Mouse (Mus musculus) lung, postnatal 0 days (tissue): Measurements from ENCODE around the gene Olfr1093. TPM values are rescaled to one million over a fixed set of nuclear protein-coding genes. Genes with fewer than 3 reads are reported as not detected.

ENCODE experiments used
- ATAC-seq: fragments of 200-750 bp; cut with Nextera tagmentation; 2 replicates; pipeline ENCODE4 v1.8.0; 2017; ENCODE audit warnings: moderate library complexity
- DNase-seq: peaks from one replicate; pipeline ENCODE4 v3.0.0-alpha.2; 2016; ENCODE audit warnings: low spot score
- H3K27ac ChIP-seq: fragments of 300-500 bp; sonication (generic); 2 replicates; pipeline ENCODE4 v1.5.1; 2014; ENCODE audit warnings: antibody characterized with exemption, mild to moderate bottlenecking, low read length, mixed read lengths
- H3K27me3 ChIP-seq: fragments of 300-500 bp; sonication (generic); replicated peaks from 2 replicates; pipeline ENCODE4 v1.6.1; 2014; ENCODE audit warnings: low read length, mixed read lengths; ENCODE audit not compliant: insufficient read depth
- H3K36me3 ChIP-seq: fragments of 300-500 bp; sonication (generic); 2 replicates; pipeline ENCODE4 v1.6.1; 2014; ENCODE audit warnings: low read length, mixed read lengths; ENCODE audit not compliant: insufficient read depth
- H3K4me1 ChIP-seq: fragments of 300-500 bp; sonication (generic); 2 replicates; pipeline ENCODE4 v1.6.1; 2014; ENCODE audit warnings: antibody characterized with exemption, low read depth, low read length, mixed read lengths; ENCODE audit not compliant: insufficient read depth
- H3K4me2 ChIP-seq: fragments of 300-500 bp; sonication (generic); replicated peaks from 2 replicates; pipeline ENCODE4 v1.6.1; 2014; ENCODE audit warnings: low read depth, mild to moderate bottlenecking, low read length, moderate library complexity, mixed read lengths
- H3K4me3 ChIP-seq: fragments of 300-500 bp; sonication (generic); 2 replicates; pipeline ENCODE4 v1.5.1; 2014; ENCODE audit warnings: low read depth, low read length
- H3K9ac ChIP-seq: fragments of 300-500 bp; sonication (generic); replicated peaks from 2 replicates; pipeline ENCODE4 v1.6.1; 2014; ENCODE audit warnings: low read depth, mild to moderate bottlenecking
- H3K9me3 ChIP-seq: fragments of 300-500 bp; sonication (generic); 2 replicates; pipeline ENCODE4 v1.6.1; 2016; ENCODE audit warnings: low read length, mixed read lengths
- CTCF ChIP-seq: IDR thresholded peaks from 2 replicates; pipeline ENCODE4 v1.5.1; 2016; ENCODE audit warnings: antibody characterized with exemption, mild to moderate bottlenecking
- EP300 ChIP-seq: IDR thresholded peaks from 2 replicates; pipeline ENCODE4 v1.6.1; 2016; ENCODE audit warnings: antibody characterized with exemption, mild to moderate bottlenecking, control low read depth
- WGBS: fragments of 180-500 bp; shearing (Covaris S2); extraction: QIAGEN DNeasy Blood & Tissue Kit; methylation state at CpG from one replicate; pipeline ENCODE4 v1.1.7; 2014; 5-methylcytosine and 5-hydroxymethylcytosine counted together
- polyA plus RNA-seq: library from polyadenylated mRNA; unstranded; fragments of >200 nt; fragmentation: Nextera tagmentation; extraction: Ambion mirVana; gene quantifications from 2 replicates; pipeline ENCODE4 v1.2.1, GENCODE M21; 2015

The Olfr1093 gene
- polyA plus RNA-seq, result not detected in 2 replicates

DNA sequence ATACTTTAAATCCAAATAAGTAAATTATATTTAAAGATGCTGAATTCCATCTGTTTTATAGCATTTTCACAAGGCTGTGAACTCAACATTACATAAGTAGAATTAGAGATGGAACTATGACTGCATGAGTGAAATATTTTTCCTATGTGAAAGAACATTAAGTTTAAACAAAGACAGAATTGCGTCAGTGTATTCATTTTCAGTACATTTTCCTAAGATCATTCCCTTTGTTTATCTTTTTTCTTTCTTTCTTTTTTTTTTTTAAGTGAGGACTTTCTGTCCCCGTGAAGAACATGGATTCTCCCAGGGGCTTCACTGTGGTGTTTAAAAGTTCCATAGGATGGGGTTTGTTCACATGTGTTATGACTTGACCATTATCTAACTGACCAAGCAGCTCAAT is at the start of gene Olfr1093:
Olfr1093 (plus strand) TSS at position 301 of the 400 bp plus-strand sequence.
- ATAC-seq (no peak), DNase-seq (no peak)
- Histone ChIP-seq H3K9ac (no peak within 1 kb of the TSS), H3K27me3 (no peaks in the 10 kb centered on the region), H3K36me3 (no peaks in the 10 kb centered on the region), H3K27ac (no peak within 1 kb of the TSS), H3K4me1 (no peaks in the 10 kb centered on the region), H3K9me3 (no peaks in the 10 kb centered on the region), H3K4me3 (no peak within 1 kb of the TSS), H3K4me2 (no peak within 1 kb of the TSS)
- WGBS, result 59% methylated on average over 2 of the region's 2 CpGs
- TF ChIP-seq EP300 (no peak), CTCF (no peak)

- Histone ChIP-seq H3K9me3 (no peaks in the 10 kb centered on the region), H3K4me1 (no peaks in the 10 kb centered on the region), H3K27ac (no peak within 1 kb of the TSS), H3K4me3 (no peak within 1 kb of the TSS), H3K27me3 (no peaks in the 10 kb centered on the region), H3K36me3 (no peaks in the 10 kb centered on the region), H3K4me2 (no peak within 1 kb of the TSS), H3K9ac (no peak within 1 kb of the TSS)
- no peak for ATAC-seq
- no peak for DNase-seq
- no peak for TF ChIP-seq CTCF
- no peak for TF ChIP-seq EP300
Measured at GRCm38 (mm10) chr2:86733601-86734000, 48.7 kb upstream of the Olfr1093 start, which contains the start of gene Olfr1089. Olfr1089 (minus strand) TSS chr2:86733701.

DNA sequence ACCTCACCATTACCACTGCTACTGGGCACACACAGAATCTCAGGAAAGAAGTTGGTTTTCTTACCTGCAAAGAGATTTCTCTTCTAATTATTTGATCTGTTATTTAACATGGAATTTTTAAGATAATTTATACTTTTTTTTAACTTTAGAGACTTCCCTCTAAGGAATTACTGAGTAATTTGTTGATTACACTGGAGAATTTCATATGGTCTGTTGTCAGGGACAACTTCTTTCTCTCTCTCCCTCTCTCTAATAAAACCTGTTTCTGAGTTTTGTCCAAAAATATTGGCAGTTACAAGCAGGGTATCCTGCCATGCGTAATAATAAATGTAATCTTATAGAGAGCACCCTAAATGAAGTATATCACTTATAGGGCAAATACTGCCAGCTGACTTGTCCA is 23.4 kb upstream of the Olfr1093 start, which contains the start of gene Olfr1090:
Olfr1090 (minus strand) TSS at position 101 of the 400 bp plus-strand sequence.
- no peaks in the 10 kb centered on the region for H3K36me3 ChIP-seq
- 68% methylated on average over 1 of the region's 1 CpGs for WGBS
- TF ChIP-seq EP300 (no peak), CTCF (no peak)
- DNase-seq (no peak), ATAC-seq (no peak)
- no peak within 1 kb of the TSS for H3K9ac ChIP-seq
- no peaks in the 10 kb centered on the region for H3K4me1 ChIP-seq
- no peak within 1 kb of the TSS for H3K4me2 ChIP-seq
- no peaks in the 10 kb centered on the region for H3K27me3 ChIP-seq
- H3K4me3 ChIP-seq, result no peak within 1 kb of the TSS
- no peak within 1 kb of the TSS for H3K27ac ChIP-seq
- H3K9me3 ChIP-seq, result no peaks in the 10 kb centered on the region

DNA sequence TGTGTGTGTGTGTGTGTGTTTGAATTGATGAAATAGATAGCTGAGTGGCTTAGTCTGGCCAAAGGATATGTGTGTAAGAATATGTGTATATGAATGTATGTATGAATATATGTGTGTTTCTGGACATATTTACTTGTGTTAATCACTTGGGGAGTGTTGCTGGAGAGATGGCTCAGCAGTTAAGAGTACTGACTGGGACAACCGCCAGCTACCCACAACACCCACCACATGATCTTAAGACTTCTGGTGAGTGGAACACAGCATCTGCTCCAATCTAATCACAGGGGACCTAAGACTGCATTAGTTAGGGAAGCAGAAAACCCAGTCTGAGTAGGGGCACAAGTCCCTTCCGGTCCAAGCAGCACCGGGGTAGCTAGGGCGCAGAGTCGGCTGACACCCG is 21.2 kb upstream of the Olfr1093 start:
- ATAC-seq, result no peak
- TF ChIP-seq CTCF (no peak), EP300 (no peak)

DNA sequence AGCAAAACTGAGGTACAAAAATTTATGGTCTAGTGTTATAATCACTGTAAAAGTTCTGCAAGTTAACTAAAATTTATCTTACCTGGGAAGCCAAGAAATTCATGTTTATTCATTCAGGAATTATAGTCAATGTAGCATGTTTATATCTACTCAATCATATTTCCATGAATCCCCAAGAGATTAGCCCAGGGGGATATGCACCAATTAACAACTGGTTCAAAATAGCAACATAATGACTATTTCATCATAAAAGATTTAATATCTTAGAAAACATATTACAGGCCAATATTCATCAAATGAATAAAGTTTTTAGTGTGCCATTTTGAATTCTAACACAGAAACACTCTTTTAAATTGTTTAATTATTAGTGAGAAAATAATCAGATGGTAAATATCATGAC is 27.6 kb downstream of the Olfr1093 start, which contains the start of gene Olfr141:
Olfr141 (minus strand) TSS at position 101 of the 400 bp plus-strand sequence.
- Histone ChIP-seq H3K36me3 (no peaks in the 10 kb centered on the region), H3K9ac (no peak within 1 kb of the TSS), H3K4me1 (no peaks in the 10 kb centered on the region), H3K27me3 (no peaks in the 10 kb centered on the region), H3K4me2 (no peak within 1 kb of the TSS), H3K4me3 (no peak within 1 kb of the TSS), H3K9me3 (no peaks in the 10 kb centered on the region), H3K27ac (no peak within 1 kb of the TSS)
- DNase-seq (no peak), ATAC-seq (no peak)
- no peak for TF ChIP-seq CTCF
- no peak for TF ChIP-seq EP300

More for the DNA sequence above, 21.2 kb upstream of the Olfr1093 start:
- Histone ChIP-seq H3K9ac (no peak overlapping the region), H3K4me1 (no peaks in the 10 kb centered on the region), H3K9me3 (no peaks in the 10 kb centered on the region), H3K4me2 (no peak overlapping the region), H3K27me3 (no peaks in the 10 kb centered on the region), H3K4me3 (no peak overlapping the region), H3K27ac (no peak overlapping the region), H3K36me3 (no peaks in the 10 kb centered on the region)
- no peak for DNase-seq
- WGBS, result 91% methylated on average over 6 of the region's 6 CpGs

GRCm38 (mm10) chr2:86824363-86824762 is 42.1 kb downstream of the Olfr1093 start, which contains the start of gene Olfr1094:
Olfr1094 (plus strand) TSS chr2:86824663.
- H3K9me3 ChIP-seq, result no peaks in the 10 kb centered on the region
- no peak within 1 kb of the TSS for H3K27ac ChIP-seq
- no peaks in the 10 kb centered on the region for H3K36me3 ChIP-seq
- H3K27me3 ChIP-seq, result no peaks in the 10 kb centered on the region
- no peak for ATAC-seq
- H3K4me2 ChIP-seq, result no peak within 1 kb of the TSS
- TF ChIP-seq EP300, result no peak
- no peak for TF ChIP-seq CTCF
- no peak within 1 kb of the TSS for H3K9ac ChIP-seq
- DNase-seq, result no peak
- no peak within 1 kb of the TSS for H3K4me3 ChIP-seq
- H3K4me1 ChIP-seq, result no peaks in the 10 kb centered on the region

Other genes with a start within 250 kb of the Olfr1093 start
- gene Olfr1079, start 240.0 kb upstream of the Olfr1093 start, polyA plus RNA-seq, result not detected in 2 replicates
- gene Olfr1080, start 224.2 kb upstream of the Olfr1093 start, polyA plus RNA-seq, result not detected in 2 replicates
- gene Olfr1082, start 183.5 kb upstream of the Olfr1093 start, polyA plus RNA-seq, result not detected in 2 replicates
- not detected in 2 replicates for gene Olfr1084, start 142.8 kb upstream of the Olfr1093 start, polyA plus RNA-seq
- not detected in 2 replicates for gene Olfr1085, start 120.5 kb upstream of the Olfr1093 start, polyA plus RNA-seq
- not detected in 2 replicates for gene Olfr1086, start 102.4 kb upstream of the Olfr1093 start, polyA plus RNA-seq
- not detected in 2 replicates for gene Olfr1087, start 84.1 kb upstream of the Olfr1093 start, polyA plus RNA-seq
- not detected in 2 replicates for gene Olfr1089, start 48.8 kb upstream of the Olfr1093 start, polyA plus RNA-seq
- gene Olfr1090, start 23.5 kb upstream of the Olfr1093 start, polyA plus RNA-seq, result not detected in 2 replicates
- not detected in 2 replicates for gene Olfr141, start 27.5 kb downstream of the Olfr1093 start, polyA plus RNA-seq
- gene Olfr1094, start 42.2 kb downstream of the Olfr1093 start, polyA plus RNA-seq, result not detected in 2 replicates
- gene Olfr1095, start 69.2 kb downstream of the Olfr1093 start, polyA plus RNA-seq, result not detected in 2 replicates
- not detected in 2 replicates for gene Gm13723, start 92.3 kb downstream of the Olfr1093 start, polyA plus RNA-seq
- gene Olfr1097, start 109.7 kb downstream of the Olfr1093 start, polyA plus RNA-seq, result not detected in 2 replicates
- not detected in 2 replicates for gene Olfr1098, start 142.1 kb downstream of the Olfr1093 start, polyA plus RNA-seq
- not detected in 2 replicates for gene Olfr1099, start 178.2 kb downstream of the Olfr1093 start, polyA plus RNA-seq
- not detected in 2 replicates for gene Olfr1100, start 197.5 kb downstream of the Olfr1093 start, polyA plus RNA-seq
- not detected in 2 replicates for gene Olfr1101, start 208.7 kb downstream of the Olfr1093 start, polyA plus RNA-seq
- gene Olfr1102, start 215.9 kb downstream of the Olfr1093 start, polyA plus RNA-seq, result not detected in 2 replicates
- not detected in 2 replicates for gene Olfr1104, start 244.6 kb downstream of the Olfr1093 start, polyA plus RNA-seq